Mouse (Mus musculus): Measurements from ENCODE around the gene Cd320. TPM values are rescaled to one million over a fixed set of nuclear protein-coding genes. Genes with fewer than 3 reads are reported as not detected.
"Not testable (repeated sequence)": the region's sequence is repeated elsewhere in the genome, so short reads cannot be mapped to it uniquely, and the experiment has no call there.

The Cd320 gene
- total RNA-seq, 2 experiments from 2014 or later: 24.8 to 27.5 TPM

GRCm38 (mm10) chr17:33891357-33891756 lies 48.5 kb downstream of the Cd320 start:
- no peak for DNase-seq (ENCODE audit: low spot score in 2 of 2)
- intact Hi-C loops (cut with DNase I): no loop called here

GRCm38 (mm10) chr17:33891892-33892291 lies 49.0 kb downstream of the Cd320 start:
- intact Hi-C loops (cut with DNase I); DNase-seq (ENCODE audit: low spot score in 2 of 2): not testable (repeated sequence)

- DNase-seq (ENCODE audit: low spot score in 2 of 2): no peak
- intact Hi-C loops (cut with DNase I): no loop called here
Observed at GRCm38 (mm10) chr17:33892429-33892828, 49.5 kb downstream of the Cd320 start.

GRCm38 (mm10) chr17:33893011-33893410 lies 50.1 kb downstream of the Cd320 start:
- intact Hi-C loops (cut with DNase I): not testable (repeated sequence)

GRCm38 (mm10) chr17:33897114-33897794 lies 54.4 kb downstream of the Cd320 start:
- DNase-seq (ENCODE audit: low spot score in 2 of 2): no peak
- intact Hi-C loops (cut with DNase I): loop anchor here (2.0 kb wide), 1 partner anchor 24 kb away; no protein-coding TSS in a partner anchor

More at GRCm38 (mm10) chr17:33893011-33893410, 50.1 kb downstream of the Cd320 start:
- not testable (repeated sequence) for DNase-seq (ENCODE audit: low spot score in 2 of 2)

- intact Hi-C loops (cut with DNase I): not testable (repeated sequence)
Observed at GRCm38 (mm10) chr17:33898193-33898592, 55.3 kb downstream of the Cd320 start.

More at GRCm38 (mm10) chr17:33898193-33898592, 55.3 kb downstream of the Cd320 start:
- DNase-seq (ENCODE audit: low spot score in 2 of 2): not testable (repeated sequence)

Small RNA genes within 50 kb of the gene (microRNA-seq; reads per million reads assigned to microRNA genes)
- not detected for gene Gm27740

Other genes starting within 250 kb of the Cd320 start
- 10 to 100 TPM; 43.6 to 46.6 TPM for gene Zfp414, start 214.0 kb upstream of the Cd320 start, total RNA-seq (2021)
- gene Pram1, start 205.0 kb upstream of the Cd320 start, total RNA-seq (2021): under 1 TPM in 1 of 2 experiments, not detected in 1; 0.68 TPM
- gene Hnrnpm, start 156.2 kb upstream of the Cd320 start, total RNA-seq (2021): 100 to 1,000 TPM; 102 to 150 TPM
- 10 to 100 TPM; 90.2 to 97.0 TPM for gene March2, start 124.4 kb upstream of the Cd320 start, total RNA-seq (2021)
- 100 to 1,000 TPM; 328 to 372 TPM for gene Rab11b, start 82.6 kb upstream of the Cd320 start, total RNA-seq (2021)
- 1 to 10 TPM; 3.3 to 4.8 TPM for gene Angptl4, start 61.3 kb upstream of the Cd320 start, total RNA-seq (2021)
- gene Kank3, start 32.6 kb upstream of the Cd320 start, total RNA-seq (2021): 10 to 100 TPM; 27.0 to 44.8 TPM
- gene Rps28, start 18.5 kb upstream of the Cd320 start, total RNA-seq (2021): 100 to 1,000 TPM; 651 to 708 TPM
- 100 to 1,000 TPM; 212 to 213 TPM for gene Ndufa7, start 18.5 kb upstream of the Cd320 start, total RNA-seq (2021)
- not detected for gene Gm7029, start 30.7 kb downstream of the Cd320 start, total RNA-seq (2021)
- gene Kifc1, start 47.6 kb downstream of the Cd320 start, total RNA-seq (2021): 1 to 10 TPM; 2.4 to 3.1 TPM
- gene Platr17, start 62.0 kb downstream of the Cd320 start, total RNA-seq (2021): under 1 TPM; 0.70 to 0.96 TPM
- gene Daxx, start 66.3 kb downstream of the Cd320 start, total RNA-seq (2021): 10 to 100 TPM; 29.9 to 32.9 TPM
- 10 to 100 TPM; 35.0 to 38.3 TPM for gene Tapbp, start 72.8 kb downstream of the Cd320 start, total RNA-seq (2021)
- 10 to 100 TPM; 29.4 to 40.1 TPM for gene Zbtb22, start 72.8 kb downstream of the Cd320 start, total RNA-seq (2021)
- 10 to 100 TPM; 46.9 to 71.0 TPM for gene Rgl2, start 86.5 kb downstream of the Cd320 start, total RNA-seq (2021)
- gene Pfdn6, start 97.3 kb downstream of the Cd320 start, total RNA-seq (2021): 10 to 100 TPM; 96.1 to 98.3 TPM
- 10 to 100 TPM; 12.6 to 15.0 TPM for gene Wdr46, start 97.6 kb downstream of the Cd320 start, total RNA-seq (2021)
- 1 to 10 TPM; 5.5 to 6.7 TPM for gene B3galt4, start 108.4 kb downstream of the Cd320 start, total RNA-seq (2021)
- gene Vps52, start 112.7 kb downstream of the Cd320 start, total RNA-seq (2021): 10 to 100 TPM; 84.5 to 87.0 TPM
- gene Rps18, start 112.9 kb downstream of the Cd320 start, total RNA-seq (2021): 100 to 1,000 TPM; 291 to 302 TPM
- gene H2-K1, start 157.3 kb downstream of the Cd320 start, total RNA-seq (2021): 10 to 100 TPM; 17.2 to 19.3 TPM
- 10 to 100 TPM; 33.5 to 35.9 TPM for gene Ring1, start 181.6 kb downstream of the Cd320 start, total RNA-seq (2021)
- gene H2-Ke6, start 185.0 kb downstream of the Cd320 start, total RNA-seq (2021): 10 to 100 TPM; 35.7 to 36.6 TPM
- 100 to 1,000 TPM; 101 to 105 TPM for gene Slc39a7, start 188.6 kb downstream of the Cd320 start, total RNA-seq (2021)
- 10 to 100 TPM; 81.9 to 87.8 TPM for gene Rxrb, start 188.7 kb downstream of the Cd320 start, total RNA-seq (2021)
- 10 to 100 TPM; 15.1 to 16.3 TPM for gene Col11a2, start 196.3 kb downstream of the Cd320 start, total RNA-seq (2021)
- under 1 TPM in 1 of 2 experiments, not detected in 1; 0.79 TPM for gene H2-Oa, start 249.2 kb downstream of the Cd320 start, total RNA-seq (2021)

Data from left cerebral cortex, postnatal 36 days (tissue).